8 mouse cellular contexts compared by ENCODE assay signal in the genomic region with DNA sequence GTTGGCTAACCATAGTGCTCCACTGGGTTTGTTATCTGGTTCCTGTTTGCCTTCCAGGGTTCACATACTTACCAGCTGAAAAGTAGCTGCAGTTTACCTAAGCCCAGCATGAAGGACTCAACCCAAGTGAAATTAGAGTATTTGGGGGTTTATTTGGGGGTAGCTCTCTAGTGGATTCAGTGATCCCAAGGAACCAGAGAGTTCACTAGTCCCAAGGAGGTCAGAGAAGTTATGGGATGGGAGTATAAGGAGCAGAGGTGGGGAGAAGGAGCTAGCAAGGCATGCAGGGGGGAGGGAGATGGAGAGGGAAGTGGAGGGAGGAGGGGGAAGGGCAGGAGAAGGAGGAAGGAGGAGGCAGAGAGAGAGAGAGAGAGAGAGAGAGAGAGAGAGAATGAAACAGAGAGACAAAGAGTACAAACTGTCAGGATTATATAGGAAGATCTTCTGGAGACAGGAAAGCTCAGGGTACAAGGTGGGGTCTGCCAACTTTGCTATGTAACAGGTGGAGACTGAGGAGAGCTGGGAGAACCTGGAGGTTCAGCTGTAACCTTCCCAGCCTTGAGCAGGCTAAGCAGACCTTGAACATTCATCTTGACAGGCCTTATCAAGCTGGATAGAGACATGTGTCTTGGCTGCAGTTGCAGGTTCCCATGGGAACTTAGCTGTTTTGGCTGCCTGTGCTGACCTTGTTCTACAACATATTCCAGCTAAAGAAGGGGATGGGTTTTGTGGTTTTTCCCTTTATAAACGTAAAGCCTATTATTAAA. TPM values are rescaled to one million over a fixed set of nuclear protein-coding genes. Genes with fewer than 3 reads are reported as not detected.
DNase-seq lines count a peak whose midpoint lies in the region; ATAC-seq lines count a peak whose summit lies in the region.

No protein-coding gene starts in this region.

- peaks cover 9% of the 10 kb centered on the region for H3K36me3 ChIP-seq in kidney, embryonic 16.5 days (ENCODE audit: insufficient read depth, low read length)

- H3K27ac ChIP-seq in kidney, embryonic 16.5 days (ENCODE audit: low read length): peak overlapping the region; percentile 94; the same call in 1 of the 2 replicates

- H3K4me3 ChIP-seq in kidney, embryonic 16.5 days (ENCODE audit: low read length): peak overlapping the region; percentile 67

- intact Hi-C loops in gastrocnemius, postnatal 14 days (cut with DNase I; ENCODE audit: low total_unique reads): no loop called here

- H3K27me3 ChIP-seq in kidney, embryonic 16.5 days (ENCODE audit: insufficient read depth, low read length): no peaks in the 10 kb centered on the region

- peaks cover 15% of the 10 kb centered on the region for H3K4me1 ChIP-seq in kidney, embryonic 16.5 days (ENCODE audit: insufficient read depth, low read length)

- H3K4me2 ChIP-seq in kidney, embryonic 16.5 days (replicated peaks; ENCODE audit: low read depth, low read length): peak overlapping the region; percentile 71

- peak; percentile 12 for DNase-seq in gastrocnemius, postnatal 14 days
- no peak for DNase-seq in gastrocnemius, postnatal 4 days (ENCODE audit: low spot score in 2 of 2)
- peak; percentile 78 for DNase-seq in adrenal gland, postnatal 10 days
- peak; percentile 66 to 75 for DNase-seq in heart, adult 9 months (ENCODE audit: low spot score in 2 of 2)
- DNase-seq in lung, postnatal 36 days: peak; percentile 35
- DNase-seq in c-Kit-positive CD71-positive TER-119-positive erythroid progenitor cells, embryonic 14.5 days (ENCODE audit: low spot score): no peak
- DNase-seq in frontal cortex, postnatal 10 days (ENCODE audit: low spot score in 2 of 2): no peak

- peak overlapping the region; percentile 75 for H3K9ac ChIP-seq in kidney, embryonic 16.5 days (replicated peaks; ENCODE audit: low read length)

- ATAC-seq in kidney, embryonic 16.5 days (ENCODE audit: low FRiP score, low TSS enrichment): no peak

- peaks cover 11% of the 10 kb centered on the region for H3K9me3 ChIP-seq in kidney, embryonic 16.5 days (ENCODE audit: low read length)

- WGBS in kidney, embryonic 16.5 days: 30% methylated on average over 1 of the region's 1 CpGs

RNA-seq across cellular contexts. Expression of gene B230307C23Rik, which starts 1.1 kb away (rescaled TPM):
- 1 to 10 TPM; 5.4 to 5.5 TPM for total RNA-seq in gastrocnemius, postnatal 14 days (2021)
- 10 to 100 TPM in 1 of 2 experiments, 1 to 10 TPM in 1; 9.1 to 21.0 TPM for total RNA-seq in gastrocnemius, postnatal 4 days (2021)
- 10 to 100 TPM; 27.0 to 29.7 TPM for total RNA-seq in adrenal gland, postnatal 10 days (2021)
- 28.2 and 28.5 TPM in 2 replicates for polyA plus RNA-seq in kidney, embryonic 16.5 days (2015; fragmentation: Nextera tagmentation; extraction: Ambion mirVana)

RNA-seq across cellular contexts. Expression of gene Zbtb21, which starts 33.6 kb away (rescaled TPM):
- total RNA-seq in gastrocnemius, postnatal 14 days (2021): 1 to 10 TPM; 7.7 to 7.8 TPM
- 10 to 100 TPM; 15.5 to 17.0 TPM for total RNA-seq in gastrocnemius, postnatal 4 days (2021)
- total RNA-seq in adrenal gland, postnatal 10 days (2021): 10 to 100 TPM; 25.5 to 29.6 TPM
- polyA plus RNA-seq in kidney, embryonic 16.5 days (2015; fragmentation: Nextera tagmentation; extraction: Ambion mirVana): 14.0 and 15.0 TPM in 2 replicates

RNA-seq across cellular contexts. Expression of gene C2cd2, which starts 33.6 kb away (rescaled TPM):
- total RNA-seq in gastrocnemius, postnatal 14 days (2021): 100 to 1,000 TPM in 1 of 2 experiments, 10 to 100 TPM in 1; 83.9 to 109 TPM
- total RNA-seq in gastrocnemius, postnatal 4 days (2021): 10 to 100 TPM; 44.9 to 58.0 TPM
- 10 to 100 TPM; 35.3 to 39.4 TPM for total RNA-seq in adrenal gland, postnatal 10 days (2021)
- 16.7 and 18.1 TPM in 2 replicates for polyA plus RNA-seq in kidney, embryonic 16.5 days (2015; fragmentation: Nextera tagmentation; extraction: Ambion mirVana)

Comparison
In these comparisons a context has a peak if more than half of its experiments do, and no peak if none do; other contexts are left out.
1. DNase-seq: peak in gastrocnemius, postnatal 14 days (single experiment), adrenal gland, postnatal 10 days (single experiment), heart, adult 9 months (2 of 2) and lung, postnatal 36 days (single experiment); none in gastrocnemius, postnatal 4 days (0 of 2), c-Kit-positive CD71-positive TER-119-positive erythroid progenitor cells, embryonic 14.5 days (single experiment) and frontal cortex, postnatal 10 days (0 of 2).